Mouse (Mus musculus): Measurements from ENCODE around the gene Mip. TPM values are rescaled to one million over a fixed set of nuclear protein-coding genes. Genes with fewer than 3 reads are reported as not detected.
A peak's percentile ranks its signal among the peaks of the same experiment; 100 is the strongest.
"Not testable (repeated sequence)": the region's sequence is repeated elsewhere in the genome, so short reads cannot be mapped to it uniquely, and the experiment has no call there.

Mip gene
- polyA plus RNA-seq, 1 experiment from 2014 or later = 0.21 TPM

DNA sequence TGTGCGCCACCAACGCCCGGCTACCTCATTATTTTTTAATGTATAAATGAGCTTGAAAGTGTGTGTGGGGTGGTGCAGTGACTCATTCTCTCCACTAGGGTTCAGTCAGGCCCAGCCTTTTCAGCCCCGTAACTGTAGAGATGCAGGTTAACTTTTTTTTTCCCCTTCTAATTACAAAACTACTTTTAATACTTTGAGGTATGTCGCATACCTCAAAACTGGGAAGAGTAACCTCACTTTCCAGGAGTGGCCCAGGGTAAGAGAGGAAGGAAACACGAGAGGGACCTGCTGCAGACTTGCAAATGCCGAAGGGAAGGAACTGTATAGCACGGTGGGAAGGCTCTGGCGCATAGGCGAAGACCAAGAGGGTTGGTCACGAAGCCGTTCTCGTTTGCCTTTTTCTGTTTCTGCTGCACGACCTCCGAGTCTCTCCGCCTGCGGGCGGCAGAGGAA lies 12.7 kb upstream of the Mip start:
- Histone ChIP-seq H3K36me3 (0 out of 2 replicates have a peak, but pooled peaks cover 4% of the 10 kb centered on the region), H3K27me3 (peaks cover 16% of the 10 kb centered on the region), H3K9ac (no peak overlapping the region), H3K9me3 (no peaks in the 10 kb centered on the region), H3K4me3 (peak overlapping the region; percentile 21), H3K4me1 (replicated peaks) (peaks cover 14% of the 10 kb centered on the region), H3K27ac (no peak overlapping the region), H3K4me2 (peak overlapping the region; percentile 50)
- ATAC-seq (ENCODE audit: low FRiP score) = 0 out of 2 replicates have a peak, but pooled peaks have one; percentile 15
- WGBS = under 1% methylated on average over 18 of the region's 18 CpGs

DNA sequence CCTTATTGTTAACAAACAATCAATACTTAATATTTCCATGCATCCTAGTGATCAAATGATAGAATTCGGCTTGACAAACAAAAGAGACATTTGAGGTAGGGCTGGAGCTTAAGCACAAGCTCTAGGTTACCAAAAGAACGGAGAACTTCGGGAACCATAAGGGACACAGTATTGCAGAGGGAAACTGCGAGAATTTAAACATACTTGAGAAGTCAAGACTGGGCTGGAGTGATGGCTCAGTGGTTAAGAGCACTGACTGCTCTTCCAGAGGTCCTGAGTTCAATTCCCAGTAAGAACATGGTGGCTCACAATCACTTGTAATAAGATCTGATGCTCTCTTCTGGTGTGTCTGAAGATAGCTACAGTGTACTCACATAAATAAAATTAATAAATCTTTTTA lies 11.5 kb upstream of the Mip start:
- not testable (repeated sequence) for H3K27ac ChIP-seq; ATAC-seq (ENCODE audit: low FRiP score); H3K36me3 ChIP-seq; H3K4me3 ChIP-seq; H3K4me2 ChIP-seq; H3K9ac ChIP-seq; H3K9me3 ChIP-seq
- peaks cover 16% of the 10 kb centered on the region for H3K27me3 ChIP-seq
- peaks cover 14% of the 10 kb centered on the region for H3K4me1 ChIP-seq (replicated peaks)
- 93% methylated on average over 4 of the region's 4 CpGs for WGBS

DNA sequence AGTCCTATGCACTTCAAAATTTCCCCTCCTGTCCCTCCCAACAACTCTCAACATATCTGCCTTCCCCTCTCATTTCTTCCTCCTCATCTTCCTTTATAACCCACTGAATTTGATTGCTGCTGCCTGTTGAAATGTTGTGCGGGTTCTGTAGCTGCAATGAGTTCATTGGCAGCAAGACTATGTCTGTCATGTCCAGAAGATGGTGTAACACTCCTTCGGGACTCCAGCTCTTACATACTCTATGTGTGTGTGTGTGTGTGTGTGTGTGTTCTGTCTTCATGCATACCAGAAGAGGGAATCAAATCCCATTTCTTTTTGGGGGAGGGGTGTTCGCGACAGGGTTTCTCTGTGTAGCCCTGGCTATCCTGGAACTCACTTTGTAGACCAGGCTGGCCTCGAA lies 10.7 kb upstream of the Mip start:
- Histone ChIP-seq H3K36me3 (no peaks in the 10 kb centered on the region), H3K27ac (no peak overlapping the region), H3K4me2 (no peak overlapping the region), H3K4me3 (no peak overlapping the region), H3K9me3 (no peaks in the 10 kb centered on the region), H3K9ac (no peak overlapping the region), H3K4me1 (replicated peaks) (peaks cover 14% of the 10 kb centered on the region), H3K27me3 (peaks cover 16% of the 10 kb centered on the region)
- WGBS = 94% methylated on average over 5 of the region's 5 CpGs
- ATAC-seq (ENCODE audit: low FRiP score) = no peak

DNA sequence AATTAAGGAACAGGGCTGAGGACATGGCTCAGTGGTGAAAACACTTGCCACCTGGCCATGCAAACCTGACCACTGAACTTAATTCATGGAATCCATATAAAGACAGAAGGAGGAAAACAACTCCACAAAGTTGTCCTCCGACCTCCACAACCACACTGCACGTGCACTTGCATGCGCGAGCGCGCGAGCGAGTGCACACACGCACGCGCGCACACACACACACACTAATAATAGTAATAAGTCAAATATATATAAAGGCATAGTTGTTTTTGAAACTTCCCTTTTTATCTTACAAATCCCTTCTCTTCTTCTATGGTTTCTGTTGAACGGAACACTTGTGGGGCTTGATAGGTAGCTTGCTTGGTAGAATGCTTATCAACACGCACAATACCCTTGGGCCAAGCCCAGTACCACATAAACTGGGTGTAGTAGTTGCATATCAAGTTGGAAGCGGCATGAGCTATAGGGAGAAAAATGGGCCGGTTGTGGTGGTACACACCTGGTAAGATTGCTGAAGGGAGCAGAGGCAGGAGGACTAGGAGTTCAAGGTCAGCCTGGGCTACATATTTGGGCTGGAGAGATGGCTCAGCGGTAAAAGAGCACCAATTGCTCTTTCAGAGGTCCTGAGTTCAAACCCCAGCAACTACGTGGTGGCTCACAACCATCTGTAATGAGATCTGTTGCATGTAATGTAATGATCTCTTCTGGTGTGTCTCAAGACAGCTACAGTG lies 7.1 kb upstream of the Mip start:
- H3K9ac ChIP-seq = no peak overlapping the region
- H3K4me2 ChIP-seq = no peak overlapping the region
- peaks cover 11% of the 10 kb centered on the region for H3K27me3 ChIP-seq
- ATAC-seq (ENCODE audit: low FRiP score) = no peak
- H3K27ac ChIP-seq = no peak overlapping the region
- no peaks in the 10 kb centered on the region for H3K36me3 ChIP-seq
- WGBS = 94% methylated on average over 18 of the region's 18 CpGs
- no peaks in the 10 kb centered on the region for H3K9me3 ChIP-seq
- no peaks in the 10 kb centered on the region for H3K4me1 ChIP-seq (replicated peaks)
- no peak overlapping the region for H3K4me3 ChIP-seq

DNA sequence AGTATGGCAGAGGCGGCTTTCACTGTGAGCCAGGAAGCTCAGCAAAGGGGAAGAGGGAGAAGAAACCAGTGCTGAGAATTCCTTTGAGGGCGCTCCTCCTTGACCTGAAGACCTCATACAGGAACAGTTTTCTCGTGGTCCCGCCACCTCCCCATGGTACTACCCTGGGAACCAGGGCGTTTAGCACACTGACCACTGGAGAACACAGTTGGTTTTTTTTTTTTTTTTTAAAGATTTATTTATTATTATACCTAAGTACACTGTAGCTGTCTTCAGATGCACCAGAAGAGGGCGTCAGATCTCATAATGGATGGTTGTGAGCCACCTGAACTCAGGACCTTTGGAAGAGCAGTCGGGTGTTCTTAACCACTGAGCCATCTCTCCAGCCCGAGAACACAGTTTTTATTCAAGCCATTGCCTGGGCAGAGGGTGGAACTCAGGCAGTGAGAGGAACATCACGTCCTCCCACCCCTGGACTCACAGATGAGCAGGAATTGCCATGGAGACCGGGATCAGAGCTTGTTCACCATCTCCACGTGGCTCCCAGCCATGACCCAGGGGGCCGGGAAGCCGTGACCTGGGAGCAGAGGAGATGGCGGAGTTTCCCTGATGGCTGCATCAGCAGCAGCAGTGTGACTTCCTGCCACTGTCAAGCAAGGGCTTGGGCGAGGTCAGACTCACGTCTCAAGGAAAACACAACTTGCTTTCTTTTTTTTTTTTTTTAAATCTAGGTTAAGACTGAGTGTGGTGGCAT lies 3.9 kb upstream of the Mip start:
- H3K4me2 ChIP-seq = no peak overlapping the region
- no peaks in the 10 kb centered on the region for H3K9me3 ChIP-seq
- no peak overlapping the region for H3K9ac ChIP-seq
- ATAC-seq (ENCODE audit: low FRiP score) = no peak
- H3K4me1 ChIP-seq (replicated peaks) = no peaks in the 10 kb centered on the region
- no peaks in the 10 kb centered on the region for H3K36me3 ChIP-seq
- no peak overlapping the region for H3K4me3 ChIP-seq
- H3K27ac ChIP-seq = no peak overlapping the region
- 64% methylated on average over 16 of the region's 16 CpGs for WGBS
- no peaks in the 10 kb centered on the region for H3K27me3 ChIP-seq

DNA sequence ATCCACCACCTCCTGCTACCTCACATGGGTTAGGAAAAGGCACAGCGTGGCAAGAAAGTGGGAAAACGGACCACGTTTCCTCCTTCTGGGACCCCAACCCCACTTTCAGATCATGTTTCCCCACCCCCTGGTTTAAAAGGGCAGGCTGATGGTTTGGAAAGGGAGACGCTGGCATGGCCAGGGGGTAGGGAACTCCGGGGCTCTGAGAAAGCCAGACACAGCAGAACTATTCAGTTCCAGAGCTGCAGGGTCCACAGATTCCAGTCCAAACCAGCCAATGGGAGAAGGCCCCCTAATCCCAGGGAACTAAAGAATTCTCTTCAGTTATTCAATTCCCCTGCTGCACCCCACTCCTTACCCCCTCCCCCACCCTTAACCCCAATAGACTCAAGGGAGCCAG lies 574 bp upstream of the Mip start:
- H3K27me3 ChIP-seq = no peaks in the 10 kb centered on the region
- 60% methylated on average over 5 of the region's 5 CpGs for WGBS
- no peak overlapping the region for H3K9ac ChIP-seq

DNA sequence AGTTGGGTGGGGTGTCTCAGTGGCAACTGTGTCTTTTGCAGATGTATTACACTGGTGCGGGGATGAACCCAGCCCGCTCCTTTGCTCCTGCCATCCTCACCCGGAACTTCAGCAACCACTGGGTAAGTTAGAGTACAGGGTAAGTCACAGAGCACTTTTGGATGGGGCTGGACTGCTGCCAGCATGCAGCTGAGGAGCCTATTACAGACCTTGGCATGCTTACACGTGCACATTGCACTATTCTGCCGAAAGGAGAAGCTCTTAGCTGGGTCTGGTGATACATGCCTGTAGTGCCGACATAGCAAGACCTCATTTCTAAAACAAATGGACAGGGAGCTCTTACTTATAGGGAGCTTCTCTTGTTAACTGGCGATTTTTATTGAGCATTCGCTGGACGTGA lies 2.0 kb downstream of the Mip start:
- no peaks in the 10 kb centered on the region for H3K36me3 ChIP-seq
- 88% methylated on average over 9 of the region's 9 CpGs for WGBS
- 0 out of 2 replicates have a peak, but pooled peaks cover 5% of the 10 kb centered on the region for H3K4me1 ChIP-seq (replicated peaks)
- H3K9me3 ChIP-seq = no peaks in the 10 kb centered on the region
- H3K27ac ChIP-seq = no peak overlapping the region
- H3K4me3 ChIP-seq = no peak overlapping the region
- H3K4me2 ChIP-seq = no peak overlapping the region
- no peak overlapping the region for H3K9ac ChIP-seq
- no peaks in the 10 kb centered on the region for H3K27me3 ChIP-seq
- no peak for ATAC-seq (ENCODE audit: low FRiP score)

More for the DNA sequence above, 574 bp upstream of the Mip start:
- no peaks in the 10 kb centered on the region for H3K4me1 ChIP-seq (replicated peaks)
- H3K36me3 ChIP-seq = no peaks in the 10 kb centered on the region
- H3K9me3 ChIP-seq = no peaks in the 10 kb centered on the region
- no peak overlapping the region for H3K4me3 ChIP-seq
- H3K4me2 ChIP-seq = no peak overlapping the region
- ATAC-seq (ENCODE audit: low FRiP score) = no peak
- no peak overlapping the region for H3K27ac ChIP-seq

DNA sequence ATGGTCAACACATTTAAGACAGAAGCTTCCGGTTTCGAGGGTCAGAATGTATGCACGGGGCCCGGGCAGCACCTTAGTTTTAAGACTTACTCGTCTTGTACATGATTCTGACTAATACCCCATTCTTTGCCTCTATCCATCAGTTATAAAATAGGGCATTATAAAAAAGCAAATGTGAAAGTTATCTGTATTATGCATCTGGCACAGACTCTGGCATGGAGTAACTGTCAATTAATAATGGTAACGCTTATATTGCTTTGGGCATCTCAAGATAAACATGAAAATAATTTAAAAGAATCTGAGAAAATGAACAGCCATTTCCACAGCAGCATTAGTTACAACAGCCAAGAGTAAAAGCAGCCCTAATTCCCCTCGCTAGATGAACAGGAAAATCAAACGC lies 2.4 kb downstream of the Mip start:
- ATAC-seq (ENCODE audit: low FRiP score) = no peak
- Histone ChIP-seq H3K9ac (no peak overlapping the region), H3K4me1 (replicated peaks) (peaks cover 8% of the 10 kb centered on the region; the same call in 1 of the 2 replicates), H3K9me3 (no peaks in the 10 kb centered on the region), H3K36me3 (no peaks in the 10 kb centered on the region), H3K27ac (no peak overlapping the region), H3K4me3 (no peak overlapping the region), H3K4me2 (no peak overlapping the region), H3K27me3 (no peaks in the 10 kb centered on the region)
- 92% methylated on average over 8 of the region's 8 CpGs for WGBS

DNA sequence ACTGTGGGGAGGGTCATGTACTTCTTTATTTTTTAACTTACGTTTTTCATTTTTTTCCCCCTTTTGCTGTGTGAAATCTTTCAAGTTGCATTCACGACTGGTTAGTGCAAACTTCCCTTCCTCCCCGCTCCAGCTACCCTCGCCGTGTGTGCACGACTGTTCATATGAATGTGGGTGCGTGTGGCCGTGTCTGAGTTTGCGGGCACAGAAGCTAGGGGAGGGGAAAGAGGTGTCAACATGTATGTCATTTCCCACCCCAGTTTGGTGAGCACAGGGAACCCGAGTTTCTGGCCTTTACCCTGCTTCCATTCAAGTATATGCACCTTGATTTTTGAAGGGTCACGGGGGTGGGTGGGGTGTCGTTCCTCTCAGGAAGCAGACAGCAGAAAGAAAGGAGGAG lies 4.9 kb downstream of the Mip start:
- WGBS = 84% methylated on average over 12 of the region's 12 CpGs
- H3K9me3 ChIP-seq = no peaks in the 10 kb centered on the region
- no peaks in the 10 kb centered on the region for H3K36me3 ChIP-seq
- no peak for ATAC-seq (ENCODE audit: low FRiP score)
- H3K4me3 ChIP-seq = no peak overlapping the region
- no peak overlapping the region for H3K27ac ChIP-seq
- no peaks in the 10 kb centered on the region for H3K27me3 ChIP-seq
- no peak overlapping the region for H3K9ac ChIP-seq
- H3K4me1 ChIP-seq (replicated peaks) = peaks cover 9% of the 10 kb centered on the region; the same call in 1 of the 2 replicates
- H3K4me2 ChIP-seq = no peak overlapping the region

DNA sequence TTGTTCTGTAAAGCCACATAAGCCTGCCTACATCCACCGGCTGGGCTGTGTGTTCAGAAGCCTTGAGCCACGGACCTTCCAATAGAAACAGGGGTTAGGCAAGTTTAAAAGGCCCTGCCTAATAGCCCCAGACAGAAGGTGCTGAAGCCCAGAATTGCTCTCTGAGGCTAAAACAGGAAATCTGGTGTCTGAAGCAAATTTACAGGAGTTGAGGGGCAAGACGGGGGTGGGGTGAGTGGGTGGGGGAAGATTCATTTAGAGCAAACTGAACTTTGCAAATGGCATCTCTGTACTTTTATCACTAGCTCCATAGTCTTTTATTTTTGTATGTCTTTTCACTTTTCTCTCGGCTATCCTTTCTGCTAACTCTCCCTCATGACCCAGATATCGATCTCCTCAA lies 5.5 kb downstream of the Mip start:
- ATAC-seq (ENCODE audit: low FRiP score) = no peak
- peak overlapping the region; percentile 69 for H3K4me3 ChIP-seq
- peaks cover 9% of the 10 kb centered on the region; the same call in 1 of the 2 replicates for H3K4me1 ChIP-seq (replicated peaks)
- 21% methylated on average over 5 of the region's 5 CpGs for WGBS
- no peak overlapping the region for H3K27ac ChIP-seq
- peak overlapping the region; percentile 82; the same call in 1 of the 2 replicates for H3K9ac ChIP-seq
- H3K4me2 ChIP-seq = peak overlapping the region; percentile 63
- no peaks in the 10 kb centered on the region for H3K27me3 ChIP-seq
- no peaks in the 10 kb centered on the region for H3K9me3 ChIP-seq
- no peaks in the 10 kb centered on the region for H3K36me3 ChIP-seq

DNA sequence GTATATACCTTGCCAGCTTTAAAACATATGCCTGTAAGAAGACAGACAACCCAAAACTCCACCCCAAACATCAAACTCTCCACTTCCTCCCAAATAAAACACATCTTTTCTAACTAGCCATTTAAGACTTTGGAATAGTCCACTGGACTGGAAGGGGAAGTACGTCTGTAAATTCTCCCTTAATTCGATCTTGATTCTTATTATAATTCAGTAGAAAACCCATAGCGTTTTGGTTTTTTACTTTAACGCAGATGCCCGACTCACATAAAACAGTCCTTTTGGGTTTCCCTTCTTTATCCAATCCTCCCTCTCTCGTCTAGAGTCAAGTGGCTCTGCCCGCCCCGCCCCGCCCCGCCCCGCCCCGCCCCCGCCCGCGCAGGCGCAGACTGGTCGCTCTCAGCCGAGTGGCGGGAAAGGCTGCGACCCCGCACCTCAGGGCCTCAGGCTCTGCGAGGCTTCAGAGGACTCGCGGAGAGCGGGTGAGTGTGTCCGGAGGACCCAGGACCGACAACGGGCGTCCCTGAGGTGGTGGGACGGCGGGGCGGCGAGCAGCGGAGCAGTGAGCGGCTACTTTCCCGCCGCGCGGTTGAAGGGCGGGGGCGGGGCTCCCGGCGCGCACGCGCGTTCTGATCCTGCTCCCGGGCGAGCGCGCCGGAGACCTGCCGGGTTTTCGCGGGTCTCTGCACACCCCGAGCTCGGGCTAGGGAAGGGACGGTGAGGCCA lies 6.2 kb downstream of the Mip start, which contains the start of gene Timeless:
Gene Timeless (plus strand): TSS at position 369 of the 723 bp plus-strand sequence.
- no peaks in the 10 kb centered on the region for H3K27me3 ChIP-seq
- WGBS = under 1% methylated on average over 52 of the region's 58 CpGs
- peak within 1 kb of the TSS; percentile 91 for H3K27ac ChIP-seq
- peaks cover 9% of the 10 kb centered on the region; the same call in 1 of the 2 replicates for H3K4me1 ChIP-seq (replicated peaks)
- H3K9me3 ChIP-seq = no peaks in the 10 kb centered on the region
- peak within 1 kb of the TSS; percentile 82 for H3K9ac ChIP-seq
- no peaks in the 10 kb centered on the region for H3K36me3 ChIP-seq
- ATAC-seq (ENCODE audit: low FRiP score) = peak; percentile 93
- H3K4me3 ChIP-seq = peak within 1 kb of the TSS; percentile 69
- H3K4me2 ChIP-seq = peak within 1 kb of the TSS; percentile 63

DNA sequence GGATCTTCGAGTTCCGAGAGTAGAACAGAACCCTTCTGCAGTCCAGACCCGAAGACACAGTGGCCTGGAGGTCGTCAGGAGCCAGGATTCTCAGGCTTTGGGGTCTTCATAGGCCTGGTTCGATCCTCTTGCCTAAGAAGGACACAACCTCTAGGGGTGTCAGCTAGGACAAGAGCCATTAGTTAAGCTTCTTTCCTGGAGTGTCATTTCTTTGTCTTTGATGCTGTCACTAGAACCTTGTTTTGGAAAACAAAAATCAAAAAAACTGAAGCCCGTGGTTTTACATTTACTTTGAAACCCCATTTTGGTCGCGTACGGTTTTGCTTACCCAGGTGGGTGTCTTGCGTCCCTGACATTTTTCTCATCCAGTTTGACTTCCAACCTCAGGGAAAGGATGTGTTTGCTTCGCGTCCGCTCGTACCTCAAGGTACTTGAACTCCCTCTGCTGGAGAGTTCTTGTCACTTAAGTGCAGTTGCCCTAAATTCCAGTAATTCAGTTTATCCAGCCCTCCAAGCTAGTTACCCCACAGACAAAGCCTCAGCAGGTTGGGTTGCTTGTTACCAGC lies 6.9 kb downstream of the Mip start:
- peak; percentile 18 for ATAC-seq (ENCODE audit: low FRiP score)
- Histone ChIP-seq H3K9me3 (no peaks in the 10 kb centered on the region), H3K4me1 (replicated peaks) (peaks cover 9% of the 10 kb centered on the region; the same call in 1 of the 2 replicates), H3K9ac (peak overlapping the region; percentile 82), H3K4me3 (peak overlapping the region; percentile 69), H3K4me2 (peak overlapping the region; percentile 63), H3K27ac (peak overlapping the region; percentile 91), H3K36me3 (no peaks in the 10 kb centered on the region), H3K27me3 (no peaks in the 10 kb centered on the region)
- 0% methylated on average over 14 of the region's 14 CpGs for WGBS
